Mouse (Mus musculus): Measurements from ENCODE around the gene Sestd1. TPM values are rescaled to one million over a fixed set of nuclear protein-coding genes. Genes with fewer than 3 reads are reported as not detected.

The Sestd1 gene
- polyA plus RNA-seq, 1 experiment, result 11.3 TPM

- H3K4me2 ChIP-seq (ENCODE audit: low read depth), result no peak overlapping the region
- H3K4me3 ChIP-seq, result no peak overlapping the region
- TF ChIP-seq POLR2A (IDR thresholded peaks at IDR 0.05; ENCODE audit: insufficient read length, low read depth) (no peak), MYOG (IDR thresholded peaks at IDR 0.05; ENCODE audit: control insufficient read depth in 1 of 3, insufficient read depth in 1 of 3, insufficient read length in 2 of 3, low read depth in 2 of 3) (no peak), E2F4 (IDR thresholded peaks at IDR 0.05; ENCODE audit: insufficient read depth) (no peak), REST (IDR thresholded peaks at IDR 0.05; ENCODE audit: insufficient read depth, insufficient read length) (no peak), SRF (IDR thresholded peaks at IDR 0.05; ENCODE audit: control insufficient read depth, insufficient read length, low read depth) (no peak), USF1 (IDR thresholded peaks at IDR 0.05; ENCODE audit: low read depth) (no peak), MYOD1 (IDR thresholded peaks at IDR 0.05; ENCODE audit: control insufficient read depth in 1 of 3, insufficient read length in 2 of 3, low read depth in 2 of 3) (no peak), POLR2AphosphoS2 (IDR thresholded peaks at IDR 0.05; ENCODE audit: insufficient read length, low read depth) (no peak), MAX (IDR thresholded peaks at IDR 0.05; ENCODE audit: low read depth) (no peak), TCF3 (IDR thresholded peaks at IDR 0.05; ENCODE audit: insufficient read length, low read depth) (no peak), TCF12 (IDR thresholded peaks at IDR 0.05; ENCODE audit: insufficient read depth, poor library complexity, severe bottlenecking) (no peak)
- H3K79me2 ChIP-seq (ENCODE audit: control insufficient read depth, insufficient read depth), result peaks cover 44% of the 10 kb centered on the region
- H3K36me3 ChIP-seq (ENCODE audit: control insufficient read depth, insufficient read depth), result peaks cover 8% of the 10 kb centered on the region
- H3ac ChIP-seq (ENCODE audit: control insufficient read depth, insufficient read length), result no peak overlapping the region
- no peaks in the 10 kb centered on the region for H3K27me3 ChIP-seq (ENCODE audit: control insufficient read depth, insufficient read depth, insufficient read length)
Observed at GRCm38 (mm10) chr2:77260134-77260533, 20.3 kb downstream of the Sestd1 start.

- peaks cover 2% of the 10 kb centered on the region for H3K79me2 ChIP-seq (ENCODE audit: control insufficient read depth, insufficient read depth)
- H3K4me2 ChIP-seq (ENCODE audit: low read depth), result no peak overlapping the region
- H3K27me3 ChIP-seq (ENCODE audit: control insufficient read depth, insufficient read depth, insufficient read length), result no peaks in the 10 kb centered on the region
- no peak for TF ChIP-seq MYOD1 (IDR thresholded peaks at IDR 0.05; ENCODE audit: control insufficient read depth in 1 of 3, insufficient read length in 2 of 3, low read depth in 2 of 3)
- no peak for TF ChIP-seq POLR2AphosphoS2 (IDR thresholded peaks at IDR 0.05; ENCODE audit: insufficient read length, low read depth)
- TF ChIP-seq POLR2A (IDR thresholded peaks at IDR 0.05; ENCODE audit: insufficient read length, low read depth), result no peak
- TF ChIP-seq USF1 (IDR thresholded peaks at IDR 0.05; ENCODE audit: low read depth), result no peak
- no peak overlapping the region for H3ac ChIP-seq (ENCODE audit: control insufficient read depth, insufficient read length)
- no peak overlapping the region for H3K4me3 ChIP-seq
- H3K36me3 ChIP-seq (ENCODE audit: control insufficient read depth, insufficient read depth), result peaks cover 8% of the 10 kb centered on the region
Observed at GRCm38 (mm10) chr2:77253227-77253626, 27.2 kb downstream of the Sestd1 start.

- Histone ChIP-seq H3K4me3 (no peak overlapping the region), H3K36me3 (ENCODE audit: control insufficient read depth, insufficient read depth) (peaks cover 8% of the 10 kb centered on the region), H3K79me2 (ENCODE audit: control insufficient read depth, insufficient read depth) (no peaks in the 10 kb centered on the region), H3K4me2 (ENCODE audit: low read depth) (no peak overlapping the region), H3ac (ENCODE audit: control insufficient read depth, insufficient read length) (no peak overlapping the region), H3K27me3 (ENCODE audit: control insufficient read depth, insufficient read depth, insufficient read length) (no peaks in the 10 kb centered on the region)
- TF ChIP-seq MAX (IDR thresholded peaks at IDR 0.05; ENCODE audit: low read depth), result no peak
- no peak for TF ChIP-seq TCF3 (IDR thresholded peaks at IDR 0.05; ENCODE audit: insufficient read length, low read depth)
- TF ChIP-seq TCF12 (IDR thresholded peaks at IDR 0.05; ENCODE audit: insufficient read depth, poor library complexity, severe bottlenecking), result no peak
- no peak for TF ChIP-seq POLR2AphosphoS2 (IDR thresholded peaks at IDR 0.05; ENCODE audit: insufficient read length, low read depth)
- no peak for TF ChIP-seq MYOG (IDR thresholded peaks at IDR 0.05; ENCODE audit: control insufficient read depth in 1 of 3, insufficient read depth in 1 of 3, insufficient read length in 2 of 3, low read depth in 2 of 3)
- no peak for TF ChIP-seq USF1 (IDR thresholded peaks at IDR 0.05; ENCODE audit: low read depth)
- no peak for TF ChIP-seq MYOD1 (IDR thresholded peaks at IDR 0.05; ENCODE audit: control insufficient read depth in 1 of 3, insufficient read length in 2 of 3, low read depth in 2 of 3)
- no peak for TF ChIP-seq SRF (IDR thresholded peaks at IDR 0.05; ENCODE audit: control insufficient read depth, insufficient read length, low read depth)
- no peak for TF ChIP-seq REST (IDR thresholded peaks at IDR 0.05; ENCODE audit: insufficient read depth, insufficient read length)
- no peak for TF ChIP-seq POLR2A (IDR thresholded peaks at IDR 0.05; ENCODE audit: insufficient read length, low read depth)
- TF ChIP-seq E2F4 (IDR thresholded peaks at IDR 0.05; ENCODE audit: insufficient read depth), result no peak
- no peak for TF ChIP-seq CEBPB (IDR thresholded peaks at IDR 0.05; ENCODE audit: insufficient read depth, poor library complexity, severe bottlenecking)
Observed at GRCm38 (mm10) chr2:77251736-77252135, 28.7 kb downstream of the Sestd1 start.

- H3K36me3 ChIP-seq (ENCODE audit: control insufficient read depth, insufficient read depth), result no peaks in the 10 kb centered on the region
- no peak overlapping the region for H3ac ChIP-seq (ENCODE audit: control insufficient read depth, insufficient read length)
- no peaks in the 10 kb centered on the region for H3K27me3 ChIP-seq (ENCODE audit: control insufficient read depth, insufficient read depth, insufficient read length)
- H3K4me3 ChIP-seq, result no peak overlapping the region
- no peak overlapping the region for H3K4me2 ChIP-seq (ENCODE audit: low read depth)
- no peaks in the 10 kb centered on the region for H3K79me2 ChIP-seq (ENCODE audit: control insufficient read depth, insufficient read depth)
- TF ChIP-seq E2F4 (IDR thresholded peaks at IDR 0.05; ENCODE audit: insufficient read depth) (no peak), MYOD1 (IDR thresholded peaks at IDR 0.05; ENCODE audit: control insufficient read depth in 1 of 3, insufficient read length in 2 of 3, low read depth in 2 of 3) (no peak), CEBPB (IDR thresholded peaks at IDR 0.05; ENCODE audit: insufficient read depth, poor library complexity, severe bottlenecking) (no peak), SRF (IDR thresholded peaks at IDR 0.05; ENCODE audit: control insufficient read depth, insufficient read length, low read depth) (no peak), POLR2A (IDR thresholded peaks at IDR 0.05; ENCODE audit: insufficient read length, low read depth) (no peak), USF1 (IDR thresholded peaks at IDR 0.05; ENCODE audit: low read depth) (no peak), TCF12 (IDR thresholded peaks at IDR 0.05; ENCODE audit: insufficient read depth, poor library complexity, severe bottlenecking) (no peak), TCF3 (IDR thresholded peaks at IDR 0.05; ENCODE audit: insufficient read length, low read depth) (no peak), REST (IDR thresholded peaks at IDR 0.05; ENCODE audit: insufficient read depth, insufficient read length) (no peak), MYOG (IDR thresholded peaks at IDR 0.05; ENCODE audit: control insufficient read depth in 1 of 3, insufficient read depth in 1 of 3, insufficient read length in 2 of 3, low read depth in 2 of 3) (no peak), MAX (IDR thresholded peaks at IDR 0.05; ENCODE audit: low read depth) (no peak), POLR2AphosphoS2 (IDR thresholded peaks at IDR 0.05; ENCODE audit: insufficient read length, low read depth) (no peak)
Observed at GRCm38 (mm10) chr2:77249771-77250681, 30.4 kb downstream of the Sestd1 start.

All from myocyte (in vitro differentiated cells).